Mouse (Mus musculus): Measurements from ENCODE around the gene Kirrel3. TPM values are rescaled to one million over a fixed set of nuclear protein-coding genes. Genes with fewer than 3 reads are reported as not detected.
A peak's percentile ranks its signal among the peaks of the same experiment; 100 is the strongest.

Kirrel3 gene
- polyA plus RNA-seq, 1 experiment from 2014 or later = 2.2 TPM

- Histone ChIP-seq H3K27me3 (replicated peaks) (peaks cover 5% of the 10 kb centered on the region; the same call in 1 of the 2 replicates), H3K27ac (no peak overlapping the region), H3K4me3 (replicated peaks) (no peak overlapping the region), H3K36me3 (no peaks in the 10 kb centered on the region), H3K9ac (no peak overlapping the region), H3K9me3 (no peaks in the 10 kb centered on the region), H3K4me2 (replicated peaks) (no peak overlapping the region), H3K4me1 (replicated peaks) (no peaks in the 10 kb centered on the region)
- WGBS = 79% methylated on average over 3 of the region's 3 CpGs
- ATAC-seq = no peak
Observed at GRCm38 (mm10) chr9:34956512-34956911, 470.8 kb downstream of the Kirrel3 start.

- Histone ChIP-seq H3K9ac (no peak overlapping the region), H3K27me3 (replicated peaks) (peaks cover 8% of the 10 kb centered on the region; the same call in 1 of the 2 replicates), H3K36me3 (no peaks in the 10 kb centered on the region), H3K4me2 (replicated peaks) (no peak overlapping the region), H3K27ac (no peak overlapping the region), H3K9me3 (no peaks in the 10 kb centered on the region), H3K4me1 (replicated peaks) (no peaks in the 10 kb centered on the region), H3K4me3 (replicated peaks) (no peak overlapping the region)
- WGBS = 71% methylated on average over 6 of the region's 6 CpGs
- ATAC-seq = no peak
Observed at GRCm38 (mm10) chr9:34957691-34958090, 472.0 kb downstream of the Kirrel3 start.

- WGBS = 81% methylated on average over 5 of the region's 5 CpGs
- Histone ChIP-seq H3K4me3 (replicated peaks) (no peak overlapping the region), H3K9ac (no peak overlapping the region), H3K9me3 (no peaks in the 10 kb centered on the region), H3K27ac (no peak overlapping the region), H3K27me3 (replicated peaks) (peaks cover 12% of the 10 kb centered on the region; the same call in 1 of the 2 replicates), H3K4me1 (replicated peaks) (no peaks in the 10 kb centered on the region), H3K36me3 (no peaks in the 10 kb centered on the region), H3K4me2 (replicated peaks) (no peak overlapping the region)
- ATAC-seq = no peak
Observed at GRCm38 (mm10) chr9:34958183-34958830, 472.6 kb downstream of the Kirrel3 start.

- no peak for ATAC-seq
Observed at GRCm38 (mm10) chr9:34960736-34961135, 475.0 kb downstream of the Kirrel3 start.

GRCm38 (mm10) chr9:34961171-34961570, 475.5 kb downstream of the Kirrel3 start:
- 69% methylated on average over 14 of the region's 14 CpGs for WGBS
- Histone ChIP-seq H3K9me3 (no peaks in the 10 kb centered on the region), H3K27me3 (replicated peaks) (peaks cover 12% of the 10 kb centered on the region; the same call in 1 of the 2 replicates), H3K27ac (no peak overlapping the region), H3K4me2 (replicated peaks) (no peak overlapping the region), H3K9ac (no peak overlapping the region), H3K36me3 (no peaks in the 10 kb centered on the region), H3K4me1 (replicated peaks) (no peaks in the 10 kb centered on the region), H3K4me3 (replicated peaks) (no peak overlapping the region)
- no peak for ATAC-seq

More at GRCm38 (mm10) chr9:34960736-34961135, 475.0 kb downstream of the Kirrel3 start:
- Histone ChIP-seq H3K4me3 (replicated peaks) (no peak overlapping the region), H3K4me1 (replicated peaks) (no peaks in the 10 kb centered on the region), H3K27me3 (replicated peaks) (peaks cover 12% of the 10 kb centered on the region; the same call in 1 of the 2 replicates), H3K27ac (no peak overlapping the region), H3K4me2 (replicated peaks) (no peak overlapping the region), H3K36me3 (no peaks in the 10 kb centered on the region), H3K9ac (no peak overlapping the region), H3K9me3 (no peaks in the 10 kb centered on the region)
- 50% methylated on average over 12 of the region's 12 CpGs for WGBS

- peaks cover 12% of the 10 kb centered on the region for H3K27me3 ChIP-seq (replicated peaks)
- no peaks in the 10 kb centered on the region for H3K4me1 ChIP-seq (replicated peaks)
- H3K4me2 ChIP-seq (replicated peaks) = no peak overlapping the region
- no peak overlapping the region for H3K9ac ChIP-seq
- H3K9me3 ChIP-seq = no peaks in the 10 kb centered on the region
- no peaks in the 10 kb centered on the region for H3K36me3 ChIP-seq
- H3K27ac ChIP-seq = no peak overlapping the region
- no peak overlapping the region for H3K4me3 ChIP-seq (replicated peaks)
- ATAC-seq = no peak
- WGBS = 90% methylated on average over 4 of the region's 4 CpGs
Observed at GRCm38 (mm10) chr9:34962251-34962650, 476.6 kb downstream of the Kirrel3 start.

GRCm38 (mm10) chr9:34963593-34963992, 477.9 kb downstream of the Kirrel3 start:
- no peak overlapping the region for H3K9ac ChIP-seq
- H3K36me3 ChIP-seq = no peaks in the 10 kb centered on the region
- ATAC-seq = no peak
- 68% methylated on average over 3 of the region's 3 CpGs for WGBS
- H3K4me1 ChIP-seq (replicated peaks) = peaks cover 4% of the 10 kb centered on the region; the same call in 1 of the 2 replicates
- H3K9me3 ChIP-seq = no peaks in the 10 kb centered on the region
- H3K27ac ChIP-seq = no peak overlapping the region
- peaks cover 12% of the 10 kb centered on the region for H3K27me3 ChIP-seq (replicated peaks)
- H3K4me3 ChIP-seq (replicated peaks) = no peak overlapping the region
- H3K4me2 ChIP-seq (replicated peaks) = no peak overlapping the region

GRCm38 (mm10) chr9:34964172-34965040, 478.7 kb downstream of the Kirrel3 start:
- Histone ChIP-seq H3K4me1 (replicated peaks) (peaks cover 4% of the 10 kb centered on the region; the same call in 1 of the 2 replicates), H3K27me3 (replicated peaks) (peaks cover 12% of the 10 kb centered on the region), H3K4me2 (replicated peaks) (no peak overlapping the region), H3K27ac (no peak overlapping the region), H3K9ac (no peak overlapping the region), H3K36me3 (no peaks in the 10 kb centered on the region), H3K4me3 (replicated peaks) (no peak overlapping the region), H3K9me3 (no peaks in the 10 kb centered on the region)
- WGBS = 80% methylated on average over 14 of the region's 14 CpGs
- no peak for ATAC-seq

- Histone ChIP-seq H3K36me3 (no peaks in the 10 kb centered on the region), H3K9ac (no peak overlapping the region), H3K9me3 (no peaks in the 10 kb centered on the region), H3K27ac (no peak overlapping the region), H3K4me1 (replicated peaks) (peaks cover 4% of the 10 kb centered on the region; the same call in 1 of the 2 replicates), H3K27me3 (replicated peaks) (peaks cover 10% of the 10 kb centered on the region), H3K4me3 (replicated peaks) (no peak overlapping the region), H3K4me2 (replicated peaks) (no peak overlapping the region)
- ATAC-seq = no peak
- WGBS = 41% methylated on average over 4 of the region's 4 CpGs
Observed at GRCm38 (mm10) chr9:34965041-34965415, 479.3 kb downstream of the Kirrel3 start.

- WGBS = 34% methylated on average over 6 of the region's 6 CpGs
- Histone ChIP-seq H3K9ac (no peak overlapping the region), H3K9me3 (no peaks in the 10 kb centered on the region), H3K27me3 (replicated peaks) (peaks cover 13% of the 10 kb centered on the region), H3K36me3 (no peaks in the 10 kb centered on the region), H3K4me2 (replicated peaks) (no peak overlapping the region), H3K4me1 (replicated peaks) (peaks cover 4% of the 10 kb centered on the region; the same call in 1 of the 2 replicates), H3K4me3 (replicated peaks) (no peak overlapping the region), H3K27ac (no peak overlapping the region)
- peak; percentile 43; the same call in 1 of the 2 replicates for ATAC-seq
Observed at GRCm38 (mm10) chr9:34967772-34968171, 482.1 kb downstream of the Kirrel3 start.

GRCm38 (mm10) chr9:34969881-34970490, 484.3 kb downstream of the Kirrel3 start:
- Histone ChIP-seq H3K4me2 (replicated peaks) (no peak overlapping the region), H3K27ac (no peak overlapping the region), H3K36me3 (no peaks in the 10 kb centered on the region), H3K9ac (no peak overlapping the region), H3K9me3 (no peaks in the 10 kb centered on the region), H3K4me3 (replicated peaks) (no peak overlapping the region), H3K4me1 (replicated peaks) (peaks cover 4% of the 10 kb centered on the region; the same call in 1 of the 2 replicates), H3K27me3 (replicated peaks) (peaks cover 16% of the 10 kb centered on the region)
- ATAC-seq = no peak
- 72% methylated on average over 6 of the region's 6 CpGs for WGBS

GRCm38 (mm10) chr9:34974326-34974725, 488.6 kb downstream of the Kirrel3 start:
- Histone ChIP-seq H3K9me3 (no peaks in the 10 kb centered on the region), H3K4me1 (replicated peaks) (0 out of 2 replicates have a peak, but pooled peaks cover 3% of the 10 kb centered on the region), H3K27me3 (replicated peaks) (peaks cover 40% of the 10 kb centered on the region), H3K36me3 (no peaks in the 10 kb centered on the region), H3K9ac (no peak overlapping the region), H3K4me2 (replicated peaks) (no peak overlapping the region), H3K4me3 (replicated peaks) (no peak overlapping the region), H3K27ac (no peak overlapping the region)
- no peak for ATAC-seq
- 88% methylated on average over 1 of the region's 1 CpGs for WGBS
